Mouse (Mus musculus) kidney, adult 10 weeks (tissue): ENCODE measurements around the gene Lgsn. TPM values are rescaled to one million over a fixed set of nuclear protein-coding genes. Genes with fewer than 3 reads are reported as not detected.

ENCODE experiments used
- polyA plus RNA-seq: library from polyadenylated mRNA; stranded (reverse); fragments of 350-450 nt; fragmentation: Illumina TruSeq; extraction: RNeasy Lipid Tissue Mini Kit (QIAGEN cat#74804); gene quantifications from one replicate; pipeline ENCODE4 v1.2.3, GENCODE M21; 2014; ENCODE audit warnings: low read depth, low replicate concordance

Gene Lgsn
- polyA plus RNA-seq = not detected

GRCm38 (mm10) chr1:31176101-31176500, at the start of gene Lgsn:
Gene Lgsn, plus strand, starts transcription at chr1:31176401.

GRCm38 (mm10) chr1:31222564-31222963, 46.4 kb downstream of the Lgsn start, which contains the start of the genes 4931428L18Rik and Pih1d3:
Gene 4931428L18Rik, minus strand, starts transcription at chr1:31222684.
Gene Pih1d3, plus strand, starts transcription at chr1:31222838.

Other genes starting within 250 kb of the Lgsn start
- gene AC153137.1, start 198.4 kb upstream of the Lgsn start, polyA plus RNA-seq = not detected
- gene 4931428L18Rik, start 46.3 kb downstream of the Lgsn start, polyA plus RNA-seq = not detected
- gene Pih1d3, start 46.4 kb downstream of the Lgsn start, polyA plus RNA-seq = not detected